Comparison of ENCODE assay signal across 22 mouse cellular contexts in genomic region chr4:131329398-131329797, GRCm38 (mm10).
A peak's percentile ranks its signal among the peaks of the same experiment; 100 is the strongest.
DNase-seq lines count a peak whose midpoint lies in the region; ATAC-seq and TF ChIP-seq lines count a peak whose summit lies in the region.
"Had no signal": no experiment of that assay in that cellular context is flagged by ENCODE, and none has a peak within 500 bp of the region (broad histone marks: within the 10 kb centered on the region; RNA-seq: fewer than 3 reads in every experiment).

No protein-coding gene starts in this region.

- H3K36me3 ChIP-seq in embryonic facial prominence, embryonic 12.5 days = no peaks in the 10 kb centered on the region
- no peaks in the 10 kb centered on the region for H3K36me3 ChIP-seq in embryonic facial prominence, embryonic 10.5 days (replicated peaks)
- no peaks in the 10 kb centered on the region for H3K36me3 ChIP-seq in forebrain, embryonic 16.5 days (ENCODE audit: control insufficient read depth, insufficient read depth)
- H3K36me3 ChIP-seq in forebrain, embryonic 11.5 days (ENCODE audit: control insufficient read depth, insufficient read depth, low read length) = no peaks in the 10 kb centered on the region
- no peaks in the 10 kb centered on the region for H3K36me3 ChIP-seq in intestine, embryonic 14.5 days (ENCODE audit: control insufficient read depth, insufficient read depth, low read length)
- no peaks in the 10 kb centered on the region for H3K36me3 ChIP-seq in intestine, postnatal 0 days (ENCODE audit: control insufficient read depth, insufficient read depth)
- H3K36me3 ChIP-seq: forebrain, embryonic 12.5 days; G1E had no signal

- H3K9me3 ChIP-seq in embryonic facial prominence, embryonic 12.5 days = no peaks in the 10 kb centered on the region
- no peaks in the 10 kb centered on the region for H3K9me3 ChIP-seq in embryonic facial prominence, embryonic 10.5 days
- H3K9me3 ChIP-seq in forebrain, embryonic 16.5 days (ENCODE audit: control insufficient read depth, low read length) = no peaks in the 10 kb centered on the region
- H3K9me3 ChIP-seq in forebrain, embryonic 11.5 days (ENCODE audit: control insufficient read depth, low read length) = no peaks in the 10 kb centered on the region
- no peaks in the 10 kb centered on the region for H3K9me3 ChIP-seq in intestine, embryonic 14.5 days (ENCODE audit: control insufficient read depth, low read length)
- H3K9me3 ChIP-seq in intestine, postnatal 0 days (ENCODE audit: control insufficient read depth) = no peaks in the 10 kb centered on the region
- H3K9me3 ChIP-seq: forebrain, embryonic 12.5 days; G1E had no signal

- WGBS in embryonic facial prominence, embryonic 12.5 days = 69% methylated on average over 5 of the region's 5 CpGs
- 67% methylated on average over 5 of the region's 5 CpGs for WGBS in embryonic facial prominence, embryonic 10.5 days
- WGBS in forebrain, embryonic 16.5 days = 56% methylated on average over 5 of the region's 5 CpGs
- WGBS in forebrain, embryonic 11.5 days = 65% methylated on average over 5 of the region's 5 CpGs
- 53% methylated on average over 5 of the region's 5 CpGs for WGBS in intestine, embryonic 14.5 days
- 27% methylated on average over 5 of the region's 5 CpGs for WGBS in intestine, postnatal 0 days

- no peak overlapping the region for H3K27ac ChIP-seq in embryonic facial prominence, embryonic 12.5 days
- no peak overlapping the region for H3K27ac ChIP-seq in embryonic facial prominence, embryonic 10.5 days (replicated peaks)
- no peak overlapping the region for H3K27ac ChIP-seq in forebrain, embryonic 16.5 days (ENCODE audit: low read length)
- H3K27ac ChIP-seq in forebrain, embryonic 11.5 days (ENCODE audit: low read depth, low read length) = no peak overlapping the region
- no peak overlapping the region for H3K27ac ChIP-seq in intestine, embryonic 14.5 days (ENCODE audit: low read depth)
- no peak overlapping the region for H3K27ac ChIP-seq in intestine, postnatal 0 days (ENCODE audit: low read depth, low read length)
- H3K27ac ChIP-seq: forebrain, embryonic 12.5 days had no signal

- H3K4me2 ChIP-seq in embryonic facial prominence, embryonic 12.5 days (replicated peaks) = no peak overlapping the region
- no peak overlapping the region for H3K4me2 ChIP-seq in forebrain, embryonic 16.5 days (ENCODE audit: low read length)
- H3K4me2 ChIP-seq in forebrain, embryonic 11.5 days (ENCODE audit: low read depth, low read length, severe bottlenecking) = no peak overlapping the region
- no peak overlapping the region for H3K4me2 ChIP-seq in intestine, embryonic 14.5 days (ENCODE audit: low read length)
- no peak overlapping the region for H3K4me2 ChIP-seq in intestine, postnatal 0 days (replicated peaks; ENCODE audit: low read depth)
- H3K4me2 ChIP-seq: forebrain, embryonic 12.5 days had no signal

- H3K27me3 ChIP-seq in embryonic facial prominence, embryonic 12.5 days = no peaks in the 10 kb centered on the region
- H3K27me3 ChIP-seq in embryonic facial prominence, embryonic 10.5 days (replicated peaks; ENCODE audit: low read depth, poor library complexity, severe bottlenecking) = 0 out of 2 replicates have a peak, but pooled peaks cover 3% of the 10 kb centered on the region
- no peaks in the 10 kb centered on the region for H3K27me3 ChIP-seq in forebrain, embryonic 16.5 days (replicated peaks; ENCODE audit: control insufficient read depth, insufficient read depth, low read length)
- H3K27me3 ChIP-seq in forebrain, embryonic 11.5 days (ENCODE audit: control insufficient read depth, insufficient read depth, low read length) = no peaks in the 10 kb centered on the region
- no peaks in the 10 kb centered on the region for H3K27me3 ChIP-seq in intestine, embryonic 14.5 days (replicated peaks; ENCODE audit: control insufficient read depth, insufficient read depth, low read length)
- H3K27me3 ChIP-seq in intestine, postnatal 0 days (replicated peaks; ENCODE audit: control insufficient read depth, insufficient read depth, low read length) = no peaks in the 10 kb centered on the region
- H3K27me3 ChIP-seq: forebrain, embryonic 12.5 days; Patski had no signal

- TF ChIP-seq CTCF in intestine, postnatal 0 days (IDR thresholded peaks at IDR 0.05; ENCODE audit: low read depth) = no peak

- H3K4me3 ChIP-seq in embryonic facial prominence, embryonic 12.5 days = no peak overlapping the region
- no peak overlapping the region for H3K4me3 ChIP-seq in embryonic facial prominence, embryonic 10.5 days
- no peak overlapping the region for H3K4me3 ChIP-seq in forebrain, embryonic 16.5 days (replicated peaks; ENCODE audit: low read length)
- no peak overlapping the region for H3K4me3 ChIP-seq in forebrain, embryonic 11.5 days (ENCODE audit: low read depth, low read length)
- H3K4me3 ChIP-seq in intestine, embryonic 14.5 days (ENCODE audit: low read depth, low read length) = no peak overlapping the region
- H3K4me3 ChIP-seq in intestine, postnatal 0 days (ENCODE audit: low read depth, low read length) = no peak overlapping the region
- H3K4me3 ChIP-seq: forebrain, embryonic 12.5 days had no signal

- H3K4me1 ChIP-seq in embryonic facial prominence, embryonic 12.5 days = no peaks in the 10 kb centered on the region
- H3K4me1 ChIP-seq in embryonic facial prominence, embryonic 10.5 days = 0 out of 2 replicates have a peak, but pooled peaks cover 2% of the 10 kb centered on the region
- H3K4me1 ChIP-seq in forebrain, embryonic 16.5 days (replicated peaks; ENCODE audit: control insufficient read depth, insufficient read depth, low read length) = no peaks in the 10 kb centered on the region; the same call in none of the 2 replicates
- no peaks in the 10 kb centered on the region for H3K4me1 ChIP-seq in forebrain, embryonic 11.5 days (replicated peaks; ENCODE audit: control insufficient read depth, insufficient read depth, low read length)
- H3K4me1 ChIP-seq in intestine, embryonic 14.5 days (replicated peaks; ENCODE audit: control insufficient read depth, insufficient read depth, low read length) = no peaks in the 10 kb centered on the region
- H3K4me1 ChIP-seq in intestine, postnatal 0 days (replicated peaks; ENCODE audit: control insufficient read depth, insufficient read depth, low read length) = no peaks in the 10 kb centered on the region
- H3K4me1 ChIP-seq: forebrain, embryonic 12.5 days had no signal

- ATAC-seq in embryonic facial prominence, embryonic 12.5 days (ENCODE audit: insufficient number of reproducible peaks, insufficient read depth, low FRiP score, low TSS enrichment) = no peak
- ATAC-seq in forebrain, embryonic 16.5 days = peak; percentile 58
- no peak for ATAC-seq in forebrain, embryonic 11.5 days (replicated peaks; ENCODE audit: low FRiP score)
- 0 out of 2 replicates have a peak, but pooled peaks have one; percentile 54 for ATAC-seq in intestine, embryonic 14.5 days (replicated peaks; ENCODE audit: low FRiP score, low TSS enrichment, low read depth)
- no peak for ATAC-seq in intestine, postnatal 0 days
- ATAC-seq: activated CD4-positive, CD25-positive, alpha-beta regulatory T cell, adult 4 months; CD4-positive, CD25-positive, alpha-beta regulatory T cell, adult 4 months; Patski had no signal

- H3K9ac ChIP-seq in embryonic facial prominence, embryonic 12.5 days = 0 out of 2 replicates have a peak overlapping the region, but pooled peaks have one; percentile 5
- no peak overlapping the region for H3K9ac ChIP-seq in forebrain, embryonic 16.5 days (replicated peaks; ENCODE audit: low read depth, low read length)
- H3K9ac ChIP-seq in forebrain, embryonic 11.5 days (ENCODE audit: low read length) = no peak overlapping the region
- H3K9ac ChIP-seq in intestine, embryonic 14.5 days (ENCODE audit: low read length) = no peak overlapping the region
- H3K9ac ChIP-seq in intestine, postnatal 0 days (ENCODE audit: low read depth, low read length) = no peak overlapping the region
- H3K9ac ChIP-seq: forebrain, embryonic 12.5 days had no signal

- no peak for DNase-seq in embryonic facial prominence, embryonic 10.5 days (ENCODE audit: low spot score)
- no peak for DNase-seq in forebrain, embryonic 11.5 days (ENCODE audit: low spot score)
- no peak for DNase-seq in intestine, embryonic 14.5 days (ENCODE audit: low spot score)
- peak; percentile 17 for DNase-seq in yolk sac, embryonic 10.5 days (ENCODE audit: low spot score)
- DNase-seq in right cerebral cortex, postnatal 25 days = no peak
- DNase-seq: adrenal gland, adult 8-10 months; adrenal gland, postnatal 14 days; adrenal gland, postnatal 36 days; B cell, adult 2 months; cerebellum, adult 11-12 months; cerebellum, adult 2 months; cerebellum, adult 9-10 months; cerebellum, postnatal 10 days; cerebellum, postnatal 25 days had no signal

Comparison
In these comparisons a context has a peak if more than half of its experiments do, and no peak if none do; other contexts are left out.
1. ATAC-seq: peak in forebrain, embryonic 16.5 days (single experiment) and intestine, embryonic 14.5 days (single experiment); none in embryonic facial prominence, embryonic 12.5 days (single experiment), forebrain, embryonic 11.5 days (single experiment) and intestine, postnatal 0 days (single experiment).